In genomic region chr2:121140018-121140882, GRCm38 (mm10) we compare ENCODE assay signal across 8 mouse cellular contexts. TPM values are rescaled to one million over a fixed set of nuclear protein-coding genes. Genes with fewer than 3 reads are reported as not detected.
DNase-seq lines count a peak whose midpoint lies in the region; ATAC-seq lines count a peak whose summit lies in the region.

Gene Adal, plus strand, starts transcription at chr2:121140428.
Gene Lcmt2, minus strand, starts transcription at chr2:121140653.

- peak within 1 kb of the TSS; percentile 73 for H3K9ac ChIP-seq in hindbrain, embryonic 16.5 days (ENCODE audit: low read depth, low read length)

- peak within 1 kb of the TSS; percentile 99 for H3K27ac ChIP-seq in hindbrain, embryonic 16.5 days (ENCODE audit: low read depth, low read length)
- H3K27ac ChIP-seq in macrophage = peak within 1 kb of the TSS; percentile 67

- WGBS in hindbrain, embryonic 16.5 days = under 1% methylated on average over 83 of the region's 87 CpGs
- WGBS in macrophage (ENCODE audit: missing documents) = under 1% methylated on average over 82 of the region's 87 CpGs

- peak within 1 kb of the TSS; percentile 61 for H3K4me3 ChIP-seq in hindbrain, embryonic 16.5 days (ENCODE audit: low read length)
- peak within 1 kb of the TSS; percentile 55 for H3K4me3 ChIP-seq in macrophage (ENCODE audit: inconsistent target)

- no peaks in the 10 kb centered on the region for H3K27me3 ChIP-seq in hindbrain, embryonic 16.5 days (replicated peaks; ENCODE audit: control insufficient read depth, insufficient read depth, low read length)

- ATAC-seq in hindbrain, embryonic 16.5 days = peak; percentile 97

- no peaks in the 10 kb centered on the region for H3K36me3 ChIP-seq in hindbrain, embryonic 16.5 days (ENCODE audit: control insufficient read depth, insufficient read depth, low read length)
- H3K36me3 ChIP-seq in macrophage (ENCODE audit: inconsistent target) = no peaks in the 10 kb centered on the region

- peak within 1 kb of the TSS; percentile 86 for H3K4me2 ChIP-seq in hindbrain, embryonic 16.5 days (ENCODE audit: low read length)

- H3K9me3 ChIP-seq in hindbrain, embryonic 16.5 days (ENCODE audit: control insufficient read depth, low read length) = no peaks in the 10 kb centered on the region

- peak; percentile 87 for DNase-seq in T-cell, adult 2 months (ENCODE audit: low spot score)
- peak; percentile 91 to 93 for DNase-seq in cerebellum, postnatal 36 days
- DNase-seq in gastrocnemius, adult 18-20 months (ENCODE audit: low spot score) = peak; percentile 88
- peak; percentile 86 to 95 for DNase-seq in left cerebral cortex, adult 18-20 months (ENCODE audit: low spot score in 2 of 2)
- DNase-seq in right cerebral cortex, adult 18-20 months = peak; percentile 93
- DNase-seq in urinary bladder, postnatal 10 days (ENCODE audit: low spot score) = peak; percentile 41

- peaks cover 33% of the 10 kb centered on the region for H3K79me2 ChIP-seq in macrophage (ENCODE audit: inconsistent target)

- peaks cover 23% of the 10 kb centered on the region for H3K4me1 ChIP-seq in hindbrain, embryonic 16.5 days (ENCODE audit: control insufficient read depth, insufficient read depth, low read depth, low read length)

RNA-seq across cellular contexts. Expression of gene Adal, which starts in this region (rescaled TPM):
- total RNA-seq in gastrocnemius, adult 18-20 months (2021) = 10 to 100 TPM; 14.0 to 16.4 TPM
- 25.2 and 25.6 TPM in 2 replicates for polyA plus RNA-seq in hindbrain, embryonic 16.5 days (2015; fragmentation: Nextera tagmentation; extraction: Ambion mirVana)
- 10 to 100 TPM; 14.5 to 17.8 TPM for total RNA-seq in left cerebral cortex, adult 18-20 months (2021)
- total RNA-seq in macrophage (2018; cell fraction: chromatin; rRNA removed) = 10 to 100 TPM in 13 of 26 experiments, 1 to 10 TPM in 13; 1.5 to 30.9 (median 10.1) TPM
- 1 to 10 TPM; 2.9 to 8.3 (median 5.4) TPM for total RNA-seq in macrophage (2018; cell fraction: cytosol; rRNA removed)
- total RNA-seq in macrophage (2018; cell fraction: nucleus; rRNA removed) = 10 to 100 TPM in 11 of 26 experiments, 1 to 10 TPM in 15; 2.0 to 36.4 (median 8.2) TPM
- polyA plus RNA-seq in macrophage (2018) = 7.0 to 7.9 TPM (median 7.1 TPM) in 3 replicates

RNA-seq across cellular contexts. Expression of gene Lcmt2, which starts in this region (rescaled TPM):
- total RNA-seq in gastrocnemius, adult 18-20 months (2021) = 1 to 10 TPM; 3.1 to 3.3 TPM
- polyA plus RNA-seq in hindbrain, embryonic 16.5 days (2015; fragmentation: Nextera tagmentation; extraction: Ambion mirVana) = 18.1 and 18.5 TPM in 2 replicates
- 1 to 10 TPM; 6.9 to 7.6 TPM for total RNA-seq in left cerebral cortex, adult 18-20 months (2021)
- total RNA-seq in macrophage (2018; cell fraction: chromatin; rRNA removed) = 10 to 100 TPM in 2 of 26 experiments, 1 to 10 TPM in 23, under 1 TPM in 1; 1.00 to 16.0 (median 4.2) TPM
- total RNA-seq in macrophage (2018; cell fraction: cytosol; rRNA removed) = 10 to 100 TPM in 4 of 26 experiments, 1 to 10 TPM in 22; 1.7 to 12.4 (median 6.6) TPM
- 10 to 100 TPM in 6 of 26 experiments, 1 to 10 TPM in 20; 2.0 to 13.5 (median 4.5) TPM for total RNA-seq in macrophage (2018; cell fraction: nucleus; rRNA removed)
- polyA plus RNA-seq in macrophage (2018) = 4.3 to 10.6 TPM (median 10.2 TPM) in 3 replicates

Comparison
In these comparisons a context has a peak if more than half of its experiments do, and no peak if none do; other contexts are left out.
1. Peak in every context shown above with its lines: DNase-seq, ATAC-seq, H3K4me3 ChIP-seq and H3K27ac ChIP-seq.
2. DNase-seq: peak in every context shown above with its lines; median percentile 93 in right cerebral cortex, adult 18-20 months; 92 in cerebellum, postnatal 36 days; 90 in left cerebral cortex, adult 18-20 months; 88 in gastrocnemius, adult 18-20 months; 87 in T-cell, adult 2 months; 41 in urinary bladder, postnatal 10 days.